ENCODE assay signal across 27 mouse cellular contexts in genomic region chr13:38962771-38963170, GRCm38 (mm10).
"Had no signal": no experiment of that assay in that cellular context is flagged by ENCODE, and none has a peak within 500 bp of the region (broad histone marks: within the 10 kb centered on the region; RNA-seq: fewer than 3 reads in every experiment).

No protein-coding gene starts in this region.

- H3K36me3 ChIP-seq: embryonic facial prominence, embryonic 10.5 days; embryonic facial prominence, embryonic 12.5 days; embryonic facial prominence, embryonic 13.5 days; embryonic facial prominence, embryonic 15.5 days; forebrain, embryonic 10.5 days; forebrain, embryonic 12.5 days; forebrain, embryonic 15.5 days had no signal

- H3K27me3 ChIP-seq: embryonic facial prominence, embryonic 12.5 days; embryonic facial prominence, embryonic 13.5 days; embryonic facial prominence, embryonic 15.5 days; forebrain, embryonic 12.5 days; forebrain, embryonic 13.5 days; forebrain, embryonic 15.5 days had no signal

- H3K4me2 ChIP-seq: embryonic facial prominence, embryonic 12.5 days; embryonic facial prominence, embryonic 13.5 days; embryonic facial prominence, embryonic 15.5 days; forebrain, embryonic 12.5 days; forebrain, embryonic 13.5 days; forebrain, embryonic 15.5 days had no signal

- H3K9ac ChIP-seq: embryonic facial prominence, embryonic 12.5 days; embryonic facial prominence, embryonic 13.5 days; embryonic facial prominence, embryonic 15.5 days; forebrain, embryonic 12.5 days; forebrain, embryonic 13.5 days; forebrain, embryonic 15.5 days; forebrain, postnatal 0 days had no signal

- ATAC-seq: forebrain, embryonic 13.5 days; forebrain, embryonic 14.5 days; forebrain, embryonic 15.5 days; forebrain, embryonic 16.5 days; forebrain, postnatal 0 days had no signal

- H3K27ac ChIP-seq: embryonic facial prominence, embryonic 10.5 days; embryonic facial prominence, embryonic 12.5 days; embryonic facial prominence, embryonic 13.5 days; embryonic facial prominence, embryonic 15.5 days; forebrain, embryonic 10.5 days; forebrain, embryonic 12.5 days; forebrain, embryonic 13.5 days; forebrain, embryonic 15.5 days; gastrocnemius, adult 2 months had no signal

- H3K4me3 ChIP-seq: embryonic facial prominence, embryonic 10.5 days; embryonic facial prominence, embryonic 12.5 days; embryonic facial prominence, embryonic 13.5 days; embryonic facial prominence, embryonic 15.5 days; erythroblast, embryonic 14.5 days; forebrain, embryonic 10.5 days; forebrain, embryonic 12.5 days; forebrain, embryonic 13.5 days; forebrain, embryonic 15.5 days; gastrocnemius, adult 2 months had no signal

- DNase-seq: cerebellum, adult 18-20 months; cerebellum, adult 2 months; cerebellum, adult 8-10 months; cerebellum, adult 9-10 months; cerebellum, adult 9-11 months; cerebellum, postnatal 10 days; cerebellum, postnatal 14 days; cerebellum, postnatal 25 days; cerebellum, postnatal 36 days; embryo, embryonic 11 days; forebrain, postnatal 0 days; gastrocnemius, adult 2 months; gastrocnemius, postnatal 10 days; gastrocnemius, postnatal 14 days; gastrocnemius, postnatal 25 days; gastrocnemius, postnatal 36 days had no signal

- H3K9me3 ChIP-seq: embryonic facial prominence, embryonic 12.5 days; embryonic facial prominence, embryonic 15.5 days; forebrain, embryonic 10.5 days; forebrain, embryonic 12.5 days; forebrain, embryonic 13.5 days; forebrain, embryonic 15.5 days had no signal
